Mouse (Mus musculus): ENCODE measurements around the gene Clec4b1. TPM values are rescaled to one million over a fixed set of nuclear protein-coding genes. Genes with fewer than 3 reads are reported as not detected.
"Not testable (repeated sequence)": the region's sequence is repeated elsewhere in the genome, so short reads cannot be mapped to it uniquely, and the experiment has no call there.

The Clec4b1 gene
- total RNA-seq (2021), result 0.52 TPM in 1 of 2 replicates, not detected in the other
- long read RNA-seq, result 0 reads

DNA sequence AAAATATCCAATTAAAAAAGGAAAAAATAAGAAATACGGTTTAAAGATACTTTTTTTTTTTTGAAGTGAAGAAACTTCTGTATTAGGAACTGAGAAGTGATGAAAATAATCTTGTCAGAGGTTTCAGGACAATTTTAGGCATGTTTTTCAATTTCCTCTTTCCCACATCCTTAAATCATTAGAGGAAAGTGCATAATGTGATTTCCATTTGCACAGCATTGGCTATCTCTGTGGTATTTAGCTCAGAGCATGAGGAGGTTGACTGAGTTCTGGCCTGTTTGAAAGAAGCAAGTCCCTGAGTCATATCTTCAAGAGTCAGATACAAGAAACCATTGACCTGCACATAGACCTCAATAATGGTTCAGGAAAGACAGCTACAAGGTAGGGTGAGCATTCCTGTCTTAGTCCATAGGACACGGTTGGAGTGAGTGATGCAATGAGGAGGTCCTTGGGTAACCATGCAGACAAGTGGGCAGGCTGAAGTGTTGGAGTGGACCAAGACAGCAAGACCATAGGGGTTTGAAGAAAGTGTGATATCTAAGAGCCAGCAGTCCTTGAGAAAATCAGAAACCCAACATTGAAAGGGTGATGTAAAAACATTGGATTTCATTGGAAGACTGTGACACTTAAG lies at the start of gene Clec4b1:
Gene Clec4b1 (plus strand): TSS at position 221 of the 631 bp plus-strand sequence.
- DNase-seq, result no peak

DNA sequence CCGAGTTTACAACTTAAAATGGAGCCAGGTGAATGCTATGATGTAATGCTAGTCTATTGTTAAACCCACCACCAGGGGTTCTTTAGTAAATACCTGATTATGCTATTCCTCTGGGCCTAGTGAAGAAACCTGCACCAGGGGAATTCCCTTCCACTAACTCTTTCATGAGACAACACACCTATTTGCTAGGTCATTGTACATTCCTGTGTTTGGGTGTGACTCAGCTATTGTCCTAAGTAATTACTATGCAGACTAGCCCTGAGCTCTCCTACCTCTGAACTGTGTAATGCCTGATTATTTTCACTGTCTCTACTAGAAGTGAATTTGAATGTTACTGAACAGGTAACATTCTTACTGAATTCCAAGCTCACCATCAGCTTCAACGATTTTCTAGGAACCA lies 45.1 kb upstream of the Clec4b1 start:
- not testable (repeated sequence) for DNase-seq

DNA sequence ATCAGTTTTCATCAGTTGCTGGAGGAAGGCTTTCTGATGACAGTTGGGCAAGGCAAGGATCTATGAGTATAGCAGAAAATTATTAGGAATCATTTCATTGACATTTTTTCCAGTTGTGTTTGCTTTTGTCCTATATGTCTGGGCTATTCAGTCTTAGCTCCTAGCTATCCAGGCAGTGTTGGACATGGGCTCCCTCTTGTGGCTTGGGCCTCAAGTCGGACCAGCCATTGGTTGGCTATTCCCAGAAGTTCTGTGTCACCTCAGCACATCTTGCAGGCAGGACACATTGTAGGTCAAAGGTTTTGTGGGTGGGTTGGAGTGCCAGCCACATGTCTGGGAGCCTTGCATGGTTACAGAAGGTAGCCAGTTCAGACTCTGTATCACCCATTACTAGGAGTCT lies 44.2 kb upstream of the Clec4b1 start:
- peak; percentile 2 for DNase-seq

DNA sequence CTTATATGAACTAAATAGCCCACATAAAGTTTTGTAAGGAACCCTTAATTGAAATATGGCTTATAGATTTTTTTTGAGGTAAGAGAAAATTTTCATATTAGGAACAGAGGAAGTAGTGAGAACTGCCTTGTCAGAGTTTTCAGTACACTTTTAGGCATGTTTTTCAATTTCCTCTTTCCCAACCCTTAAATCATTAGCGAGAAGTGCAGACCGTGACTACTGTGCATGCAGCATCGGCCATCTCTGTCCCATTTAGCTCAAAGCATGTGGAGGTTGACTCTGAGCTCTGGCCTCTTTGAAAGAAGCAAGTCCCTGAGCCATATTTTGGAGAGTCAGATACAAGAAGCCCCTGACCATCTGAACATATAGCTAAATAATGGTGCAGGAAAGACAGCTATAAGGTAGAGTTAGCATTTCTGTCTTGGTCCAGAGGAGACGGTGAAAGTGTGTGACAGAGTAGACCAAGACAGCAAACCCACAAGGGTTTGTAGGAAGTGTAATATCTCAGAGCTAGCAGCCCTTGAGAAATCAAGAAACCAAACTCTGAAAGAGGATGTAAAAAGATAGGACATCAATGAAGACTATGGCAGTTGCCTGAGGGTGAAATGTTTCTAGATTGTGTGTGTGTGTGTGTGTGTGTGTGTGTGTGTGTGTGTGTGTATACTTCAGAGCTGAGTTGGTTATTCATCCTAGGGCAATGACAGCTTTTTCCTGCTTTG lies 45.5 kb downstream of the Clec4b1 start:
- DNase-seq, result no peak

DNA sequence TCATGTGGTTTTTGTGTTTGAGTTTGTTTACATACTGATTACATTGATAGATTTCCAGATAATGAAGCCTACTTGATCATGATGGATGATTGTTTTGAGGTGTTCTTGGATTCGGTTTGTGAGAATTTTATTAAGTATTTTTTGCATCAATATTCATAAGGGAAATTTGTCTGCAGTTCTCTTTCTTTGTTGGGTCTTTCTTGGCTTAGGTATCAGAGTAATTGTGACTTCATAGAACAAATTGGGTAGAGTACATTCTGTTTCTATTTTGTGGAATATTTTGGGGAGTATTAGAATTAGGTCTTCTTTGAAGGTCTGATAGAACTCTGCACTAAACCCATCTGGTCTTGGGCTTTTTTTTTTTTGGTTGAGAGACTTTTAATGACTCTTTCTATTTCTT lies 56.4 kb downstream of the Clec4b1 start, which contains the start of gene Clec4a2:
Gene Clec4a2 (plus strand): TSS at position 301 of the 400 bp plus-strand sequence.
- DNase-seq, result not testable (repeated sequence)

Other genes starting within 250 kb of the Clec4b1 start
- 4.8 and 7.9 TPM in 2 replicates for gene Slc2a3, start 248.3 kb upstream of the Clec4b1 start, total RNA-seq (2021)
- gene Foxj2, start 230.0 kb upstream of the Clec4b1 start, total RNA-seq (2021), result 22.0 and 22.8 TPM in 2 replicates
- 1.9 and 3.0 TPM in 2 replicates for gene C3ar1, start 193.8 kb upstream of the Clec4b1 start, total RNA-seq (2021)
- gene Necap1, start 175.5 kb upstream of the Clec4b1 start, total RNA-seq (2021), result 52.5 and 52.9 TPM in 2 replicates
- gene Clec4a1, start 128.1 kb upstream of the Clec4b1 start, total RNA-seq (2021), result 1.0 and 1.6 TPM in 2 replicates
- 2.5 and 4.0 TPM in 2 replicates for gene Clec4a3, start 97.4 kb upstream of the Clec4b1 start, total RNA-seq (2021)
- not detected in 2 replicates for gene Clec4a4, start 59.6 kb upstream of the Clec4b1 start, total RNA-seq (2021)
- 2.2 and 2.4 TPM in 2 replicates for gene Clec4a2, start 56.5 kb downstream of the Clec4b1 start, total RNA-seq (2021)
- gene Clec4b2, start 122.9 kb downstream of the Clec4b1 start, total RNA-seq (2021), result not detected in 2 replicates
- gene Clec4n, start 179.9 kb downstream of the Clec4b1 start, total RNA-seq (2021), result 1.3 and 1.5 TPM in 2 replicates
- gene Clec4d, start 212.1 kb downstream of the Clec4b1 start, total RNA-seq (2021), result 0.36 TPM in 1 of 2 replicates, not detected in the other
- not detected in 2 replicates for gene Clec4e, start 239.9 kb downstream of the Clec4b1 start, total RNA-seq (2021)

Data from adrenal gland, postnatal 25 days (tissue).